Mouse (Mus musculus) kidney, adult 2 months (tissue): Measurements from ENCODE around the gene Sox15.

Experiments used
- CTCF ChIP-seq: fragments of 200-500 bp; conservative IDR thresholded peaks from 2 replicates; pipeline ENCODE4 v1.5.1; 2011; ENCODE audit warnings: low read depth, mild to moderate bottlenecking, control low read depth, low read length, moderate library complexity, mixed read lengths; ENCODE audit not compliant: insufficient read depth, insufficient read length
- POLR2A ChIP-seq: fragments of 200-500 bp; IDR thresholded peaks from one replicate; pipeline ENCODE4 v1.6.1; 2011; ENCODE audit warnings: low read depth, low read length, control low read depth

GRCm38 (mm10) chr11:69606491-69606795 is 48.7 kb upstream of the Sox15 start:
- TF ChIP-seq CTCF: no peak
- TF ChIP-seq POLR2A: no peak
